Mouse (Mus musculus): ENCODE results near the gene Fgf11. TPM values are rescaled to one million over a fixed set of nuclear protein-coding genes. Genes with fewer than 3 reads are reported as not detected.
A peak's percentile ranks its signal among the peaks of the same experiment; 100 is the strongest.

Fgf11 gene
- 0.97 and 1.1 TPM in 2 replicates for polyA plus RNA-seq (2016; fragmentation: Nextera tagmentation; extraction: Ambion mirVana)

DNA sequence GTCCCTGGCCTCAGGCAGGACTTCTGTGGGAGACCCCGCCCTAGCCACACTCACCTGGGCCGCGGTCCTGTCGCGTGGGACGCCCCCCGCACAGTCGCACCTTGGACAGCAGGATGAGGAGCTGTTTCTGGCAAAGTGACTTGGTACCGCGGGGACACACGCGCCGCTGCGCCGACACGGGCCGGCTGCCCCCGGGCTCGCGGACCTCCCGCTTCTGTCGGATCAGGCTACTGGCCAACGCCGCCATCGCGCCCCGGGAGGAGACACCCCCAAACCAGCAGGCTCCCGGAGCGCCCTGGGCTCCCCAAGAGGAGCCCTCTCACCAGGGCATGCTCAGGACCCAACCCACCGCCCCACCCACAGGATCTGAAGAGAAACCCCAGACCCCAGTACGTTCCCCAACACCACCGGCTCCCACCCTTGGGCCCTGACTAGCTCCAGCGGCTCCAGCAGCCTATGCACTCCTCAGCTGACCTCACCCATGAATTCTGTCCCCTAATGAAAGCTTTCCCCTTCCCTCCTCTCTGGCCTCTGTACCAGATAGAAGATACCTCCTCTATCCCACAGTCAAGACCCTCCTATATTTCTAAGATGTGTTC is at the start of gene Fgf11:
Fgf11 (minus strand) TSS at position 479 of the 599 bp plus-strand sequence.
- 0 out of 2 replicates have a peak, but pooled peaks cover under 1% of the 10 kb centered on the region for H3K9me3 ChIP-seq
- H3K27me3 ChIP-seq (ENCODE audit: insufficient read depth, poor library complexity, severe bottlenecking): peaks cover 96% of the 10 kb centered on the region
- DNase-seq (ENCODE audit: low spot score): no peak
- H3K27ac ChIP-seq: peak within 1 kb of the TSS; percentile 94
- WGBS: 2% methylated on average over 33 of the region's 33 CpGs
- peaks cover 71% of the 10 kb centered on the region for H3K4me1 ChIP-seq
- H3K36me3 ChIP-seq: no peaks in the 10 kb centered on the region
- H3K4me3 ChIP-seq: peak within 1 kb of the TSS; percentile 71

DNA sequence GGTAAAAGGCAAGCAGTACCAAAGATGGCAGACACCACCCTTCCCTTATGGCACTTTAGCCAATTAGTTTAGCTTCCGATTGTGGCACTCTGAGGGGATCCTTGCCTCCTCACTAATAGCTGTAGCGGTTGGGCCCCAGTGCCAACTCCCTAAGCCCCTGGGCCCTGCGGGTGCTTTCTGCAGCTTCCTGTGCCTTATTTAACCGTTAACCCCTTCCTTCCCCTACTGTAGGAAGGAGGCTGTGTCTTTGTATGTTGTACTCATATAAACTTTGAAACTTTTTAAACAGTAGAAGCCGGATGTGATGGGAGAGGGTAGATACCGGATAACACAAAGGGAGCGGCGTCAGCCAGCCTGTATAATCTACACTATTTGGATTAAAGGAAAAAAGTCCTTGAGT is 49.1 kb upstream of the Fgf11 start:
- 75% methylated on average over 8 of the region's 8 CpGs for WGBS
- H3K36me3 ChIP-seq: peaks cover 49% of the 10 kb centered on the region
- no peak for DNase-seq (ENCODE audit: low spot score)
- H3K27me3 ChIP-seq (ENCODE audit: insufficient read depth, poor library complexity, severe bottlenecking): no peaks in the 10 kb centered on the region
- H3K4me3 ChIP-seq: no peak overlapping the region
- no peak overlapping the region for H3K27ac ChIP-seq
- peaks cover 55% of the 10 kb centered on the region for H3K4me1 ChIP-seq
- H3K9me3 ChIP-seq: no peaks in the 10 kb centered on the region

DNA sequence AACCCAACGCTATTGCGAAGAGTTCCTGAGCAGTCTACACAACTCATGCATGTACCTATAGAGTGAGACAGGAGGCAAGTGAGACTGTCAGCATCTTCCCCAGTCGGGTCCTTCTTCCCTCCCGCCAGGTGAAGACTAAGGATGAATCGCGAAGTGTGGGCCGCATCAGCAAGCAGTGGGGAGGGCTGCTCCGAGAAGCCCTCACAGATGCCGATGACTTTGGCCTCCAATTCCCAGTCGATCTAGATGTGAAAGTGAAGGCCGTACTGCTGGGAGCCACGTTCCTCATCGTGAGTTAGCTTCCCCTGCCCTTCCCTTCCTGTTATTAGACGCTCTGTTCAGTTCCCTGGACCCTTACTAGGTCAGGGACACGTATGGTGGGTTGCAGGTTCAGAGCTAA is 48.2 kb upstream of the Fgf11 start:
- Histone ChIP-seq H3K9me3 (no peaks in the 10 kb centered on the region), H3K4me1 (peaks cover 53% of the 10 kb centered on the region), H3K36me3 (peaks cover 49% of the 10 kb centered on the region), H3K27ac (no peak overlapping the region), H3K27me3 (ENCODE audit: insufficient read depth, poor library complexity, severe bottlenecking) (no peaks in the 10 kb centered on the region), H3K4me3 (no peak overlapping the region)
- WGBS: 91% methylated on average over 15 of the region's 15 CpGs
- DNase-seq (ENCODE audit: low spot score): no peak

DNA sequence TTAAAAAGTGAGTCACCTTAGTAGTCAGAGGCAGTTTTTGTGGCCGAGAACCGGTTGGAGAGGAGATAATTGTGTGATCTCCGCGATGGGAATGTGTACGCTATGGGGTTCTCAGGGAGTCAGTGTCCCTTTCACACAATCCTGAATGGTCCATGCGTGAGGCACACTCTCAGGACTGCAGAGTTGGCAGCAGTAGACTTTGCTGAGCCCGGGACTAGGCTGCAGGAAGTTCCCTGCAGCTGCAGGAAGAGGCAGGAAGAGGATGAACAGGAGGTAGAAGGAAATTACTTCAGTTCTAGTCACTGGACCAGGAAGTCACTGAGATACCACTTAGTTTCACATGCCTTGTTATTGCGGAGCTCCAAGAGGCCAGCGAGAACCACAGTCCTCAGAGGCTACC is 47.5 kb upstream of the Fgf11 start:
- 80% methylated on average over 9 of the region's 9 CpGs for WGBS
- no peak for DNase-seq (ENCODE audit: low spot score)
- peaks cover 49% of the 10 kb centered on the region for H3K36me3 ChIP-seq
- no peak overlapping the region for H3K4me3 ChIP-seq
- no peak overlapping the region for H3K27ac ChIP-seq
- no peaks in the 10 kb centered on the region for H3K27me3 ChIP-seq (ENCODE audit: insufficient read depth, poor library complexity, severe bottlenecking)
- H3K4me1 ChIP-seq: peaks cover 49% of the 10 kb centered on the region
- H3K9me3 ChIP-seq: no peaks in the 10 kb centered on the region

DNA sequence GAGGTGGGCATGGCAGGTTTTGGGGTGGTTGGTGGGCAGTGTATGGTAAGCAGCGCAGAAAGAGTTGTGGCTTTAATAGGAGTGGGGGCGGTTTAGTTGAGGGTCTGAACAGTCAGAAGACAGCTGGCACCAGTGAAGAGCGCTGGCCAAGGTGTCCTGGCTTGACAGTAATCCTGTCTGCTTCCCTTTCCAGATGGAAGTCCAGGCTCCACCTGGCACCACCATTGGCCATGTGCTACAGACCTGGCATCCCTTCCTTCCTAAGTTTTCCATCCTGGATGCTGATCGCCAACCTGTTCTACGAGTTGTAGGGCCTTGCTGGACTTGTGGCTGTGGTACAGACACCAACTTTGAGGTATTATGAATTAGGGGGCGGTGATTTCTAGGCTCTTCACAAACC is 46.4 kb upstream of the Fgf11 start:
- peaks cover 49% of the 10 kb centered on the region for H3K36me3 ChIP-seq
- no peaks in the 10 kb centered on the region for H3K27me3 ChIP-seq (ENCODE audit: insufficient read depth, poor library complexity, severe bottlenecking)
- peaks cover 43% of the 10 kb centered on the region for H3K4me1 ChIP-seq
- DNase-seq (ENCODE audit: low spot score): no peak
- H3K4me3 ChIP-seq: peak overlapping the region; percentile 81
- 95% methylated on average over 6 of the region's 6 CpGs for WGBS
- H3K27ac ChIP-seq: no peak overlapping the region
- H3K9me3 ChIP-seq: no peaks in the 10 kb centered on the region

DNA sequence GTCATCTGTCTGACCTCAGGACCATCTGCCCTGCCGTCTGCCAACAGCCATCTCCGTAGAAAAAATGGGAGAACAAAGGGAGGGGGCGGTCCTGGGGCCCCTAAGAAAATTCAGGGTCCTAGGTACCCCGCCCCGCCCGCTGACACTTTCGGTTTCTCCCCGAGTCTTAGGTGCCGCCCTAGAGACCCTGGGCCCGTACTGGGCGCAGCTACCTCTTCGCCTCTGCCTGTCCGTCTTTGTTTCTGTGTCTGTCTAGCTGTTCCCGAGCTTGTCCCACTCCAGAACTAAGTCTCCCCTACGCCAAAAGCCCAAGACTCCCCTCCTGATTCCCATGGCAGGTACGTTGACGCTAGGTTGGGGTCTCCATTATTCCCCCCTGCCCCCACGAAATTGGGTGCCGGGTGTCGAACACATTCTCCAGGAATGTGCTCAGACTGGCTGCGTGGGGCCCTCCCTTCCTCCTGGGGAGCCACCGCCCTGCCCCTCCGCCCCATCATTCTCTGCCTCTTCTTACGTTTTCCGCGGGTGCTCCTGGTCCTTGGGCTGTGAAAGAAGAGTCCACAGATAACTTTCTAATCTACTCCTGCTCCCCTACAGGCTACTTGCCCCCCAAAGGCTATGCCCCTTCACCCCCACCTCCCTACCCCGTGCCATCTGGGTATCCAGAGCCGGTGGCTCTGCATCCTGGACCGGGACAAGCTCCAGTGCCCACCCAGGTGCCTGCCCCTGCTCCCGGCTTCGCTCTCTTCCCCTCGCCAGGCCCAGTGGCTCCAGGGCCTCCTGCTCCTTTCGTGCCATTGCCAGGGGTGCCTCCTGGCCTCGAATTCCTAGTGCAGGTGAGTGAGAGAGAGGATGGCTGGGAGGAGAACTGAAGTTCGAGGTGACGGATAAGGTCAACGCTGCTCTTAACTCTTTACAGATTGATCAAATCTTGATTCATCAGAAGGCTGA is 45.4 kb upstream of the Fgf11 start:
- peak overlapping the region; percentile 81 for H3K4me3 ChIP-seq
- 10% methylated on average over 37 of the region's 37 CpGs for WGBS
- DNase-seq (ENCODE audit: low spot score): no peak
- peaks cover 44% of the 10 kb centered on the region for H3K36me3 ChIP-seq
- no peaks in the 10 kb centered on the region for H3K27me3 ChIP-seq (ENCODE audit: insufficient read depth, poor library complexity, severe bottlenecking)
- H3K27ac ChIP-seq: peak overlapping the region; percentile 98
- H3K4me1 ChIP-seq: peaks cover 42% of the 10 kb centered on the region
- H3K9me3 ChIP-seq: no peaks in the 10 kb centered on the region

DNA sequence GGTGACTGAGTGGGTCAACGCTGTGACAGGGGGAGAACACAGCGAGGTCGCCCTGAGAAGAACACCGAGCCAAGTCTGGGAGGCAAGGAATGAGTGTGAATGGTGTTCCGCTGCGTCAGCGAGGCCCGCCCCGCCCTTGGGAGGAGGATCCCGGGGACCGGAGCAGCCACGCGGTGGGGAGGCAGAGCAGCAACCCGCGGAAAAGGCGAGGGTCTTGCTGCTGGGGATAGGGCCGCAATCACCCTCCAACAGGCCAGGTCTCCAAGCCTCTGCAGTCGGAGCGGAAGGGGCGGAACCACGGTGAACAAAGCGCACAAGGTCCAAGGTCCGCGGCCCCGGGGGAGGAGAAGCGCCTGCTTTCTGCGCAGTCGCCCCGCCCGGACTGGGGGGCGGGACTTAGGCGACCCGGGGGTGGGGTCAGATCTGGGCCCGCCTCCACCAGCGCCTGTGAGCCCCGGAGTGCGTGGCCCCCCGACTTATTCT is 44.6 kb upstream of the Fgf11 start, which contains the start of gene Plscr3:
Plscr3 (plus strand) TSS at position 179 of the 483 bp plus-strand sequence.
- Histone ChIP-seq H3K9me3 (no peaks in the 10 kb centered on the region), H3K27ac (peak within 1 kb of the TSS; percentile 98), H3K27me3 (ENCODE audit: insufficient read depth, poor library complexity, severe bottlenecking) (no peaks in the 10 kb centered on the region), H3K4me1 (peaks cover 42% of the 10 kb centered on the region), H3K4me3 (peak within 1 kb of the TSS; percentile 81), H3K36me3 (peaks cover 36% of the 10 kb centered on the region)
- under 1% methylated on average over 38 of the region's 38 CpGs for WGBS
- DNase-seq (ENCODE audit: low spot score): peak; percentile 97

DNA sequence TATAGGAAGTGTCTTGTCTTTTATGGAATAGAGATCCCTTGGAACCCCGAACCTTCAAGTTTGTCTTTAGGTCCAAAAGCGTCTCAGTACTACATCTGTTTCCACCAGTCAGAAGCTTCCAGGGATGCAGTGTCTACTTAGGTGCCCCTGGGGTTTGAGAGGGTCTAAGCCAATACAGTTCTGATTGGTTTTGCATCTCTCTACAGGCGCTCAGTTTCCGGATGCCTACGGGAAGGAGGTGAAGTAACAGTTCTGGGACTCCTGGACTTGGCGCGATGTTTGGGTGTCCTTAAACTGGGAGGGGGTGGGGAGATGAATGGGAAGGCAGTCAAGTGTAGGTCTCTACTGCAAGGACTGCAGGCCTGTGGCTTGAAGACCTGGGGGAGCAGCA is 37.1 kb upstream of the Fgf11 start:
- DNase-seq (ENCODE audit: low spot score): no peak
- Histone ChIP-seq H3K4me3 (peak overlapping the region; percentile 69), H3K4me1 (peaks cover 56% of the 10 kb centered on the region), H3K27ac (peak overlapping the region; percentile 93), H3K36me3 (peaks cover 2% of the 10 kb centered on the region; the same call in 1 of the 2 replicates), H3K27me3 (ENCODE audit: insufficient read depth, poor library complexity, severe bottlenecking) (peaks cover 33% of the 10 kb centered on the region), H3K9me3 (no peaks in the 10 kb centered on the region)
- WGBS: 1% methylated on average over 7 of the region's 7 CpGs

DNA sequence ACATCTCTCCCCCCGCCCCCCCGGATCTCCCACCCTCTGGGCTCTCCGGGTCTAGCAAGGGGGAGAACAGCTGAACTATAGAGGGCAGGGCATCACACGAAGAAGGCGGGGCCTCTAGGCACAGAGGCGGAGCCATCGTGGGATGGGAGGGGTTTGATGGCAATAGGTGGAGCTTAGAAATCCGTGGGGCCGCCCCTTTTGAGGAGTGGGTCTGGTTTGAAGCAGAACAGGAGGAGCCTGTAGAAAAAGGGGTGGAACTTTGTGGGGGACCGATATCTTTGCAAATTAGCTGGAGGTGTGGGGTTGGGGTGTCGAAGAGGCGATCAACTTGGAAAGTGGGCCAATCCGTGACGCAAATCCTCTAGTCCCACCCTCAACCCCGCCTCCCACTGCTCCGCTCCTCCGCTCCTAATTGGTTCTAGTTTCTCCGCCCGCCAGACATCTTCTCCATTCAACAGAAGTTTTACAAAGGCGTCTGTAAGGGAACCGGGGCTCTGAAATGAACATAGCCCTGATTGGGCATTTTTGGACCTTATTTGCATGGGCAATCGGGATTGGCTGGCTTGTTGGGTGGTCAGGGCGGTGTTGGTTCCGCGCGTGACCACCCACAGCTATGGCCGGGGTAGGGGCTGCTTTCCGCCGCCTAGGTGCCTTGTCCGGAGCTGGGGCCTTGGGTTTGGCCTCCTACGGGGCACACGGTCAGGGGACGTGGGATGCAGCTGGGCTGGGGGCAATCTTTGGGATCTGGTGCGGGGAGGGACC is 36.5 kb upstream of the Fgf11 start, which contains the start of gene Tmem256:
Tmem256 (plus strand) TSS at position 563 of the 762 bp plus-strand sequence.
- WGBS: under 1% methylated on average over 34 of the region's 34 CpGs
- peak; percentile 99 for DNase-seq (ENCODE audit: low spot score)
- H3K36me3 ChIP-seq: peaks cover 7% of the 10 kb centered on the region
- H3K27me3 ChIP-seq (ENCODE audit: insufficient read depth, poor library complexity, severe bottlenecking): peaks cover 39% of the 10 kb centered on the region
- peak within 1 kb of the TSS; percentile 69 for H3K4me3 ChIP-seq
- H3K4me1 ChIP-seq: peaks cover 56% of the 10 kb centered on the region
- peak within 1 kb of the TSS; percentile 93 for H3K27ac ChIP-seq
- H3K9me3 ChIP-seq: no peaks in the 10 kb centered on the region

DNA sequence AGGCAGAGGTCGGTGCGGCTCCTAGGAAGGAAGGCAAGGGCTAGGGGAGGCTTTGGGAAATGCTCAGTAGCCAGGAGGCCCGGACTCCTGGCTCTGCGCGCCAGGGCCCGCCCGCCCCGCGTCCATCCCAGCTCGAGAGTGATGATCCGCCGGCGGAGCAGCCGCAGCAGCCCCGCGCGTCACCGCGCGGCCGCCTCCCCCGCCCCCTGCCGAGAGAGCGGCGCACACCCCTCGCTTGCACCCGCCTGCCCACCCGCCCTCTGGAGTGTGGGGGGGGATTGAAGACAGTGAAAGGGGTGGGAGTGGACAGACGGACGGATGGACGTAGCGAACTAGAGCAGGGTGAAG is 35.9 kb upstream of the Fgf11 start, which contains the start of gene Nlgn2:
Nlgn2 (minus strand) TSS at position 181 of the 348 bp plus-strand sequence.
- Histone ChIP-seq H3K27me3 (ENCODE audit: insufficient read depth, poor library complexity, severe bottlenecking) (peaks cover 45% of the 10 kb centered on the region), H3K36me3 (peaks cover 7% of the 10 kb centered on the region), H3K9me3 (no peaks in the 10 kb centered on the region), H3K4me1 (peaks cover 54% of the 10 kb centered on the region), H3K4me3 (peak within 1 kb of the TSS; percentile 69), H3K27ac (peak within 1 kb of the TSS; percentile 93)
- 0% methylated on average over 32 of the region's 32 CpGs for WGBS
- DNase-seq (ENCODE audit: low spot score): no peak

DNA sequence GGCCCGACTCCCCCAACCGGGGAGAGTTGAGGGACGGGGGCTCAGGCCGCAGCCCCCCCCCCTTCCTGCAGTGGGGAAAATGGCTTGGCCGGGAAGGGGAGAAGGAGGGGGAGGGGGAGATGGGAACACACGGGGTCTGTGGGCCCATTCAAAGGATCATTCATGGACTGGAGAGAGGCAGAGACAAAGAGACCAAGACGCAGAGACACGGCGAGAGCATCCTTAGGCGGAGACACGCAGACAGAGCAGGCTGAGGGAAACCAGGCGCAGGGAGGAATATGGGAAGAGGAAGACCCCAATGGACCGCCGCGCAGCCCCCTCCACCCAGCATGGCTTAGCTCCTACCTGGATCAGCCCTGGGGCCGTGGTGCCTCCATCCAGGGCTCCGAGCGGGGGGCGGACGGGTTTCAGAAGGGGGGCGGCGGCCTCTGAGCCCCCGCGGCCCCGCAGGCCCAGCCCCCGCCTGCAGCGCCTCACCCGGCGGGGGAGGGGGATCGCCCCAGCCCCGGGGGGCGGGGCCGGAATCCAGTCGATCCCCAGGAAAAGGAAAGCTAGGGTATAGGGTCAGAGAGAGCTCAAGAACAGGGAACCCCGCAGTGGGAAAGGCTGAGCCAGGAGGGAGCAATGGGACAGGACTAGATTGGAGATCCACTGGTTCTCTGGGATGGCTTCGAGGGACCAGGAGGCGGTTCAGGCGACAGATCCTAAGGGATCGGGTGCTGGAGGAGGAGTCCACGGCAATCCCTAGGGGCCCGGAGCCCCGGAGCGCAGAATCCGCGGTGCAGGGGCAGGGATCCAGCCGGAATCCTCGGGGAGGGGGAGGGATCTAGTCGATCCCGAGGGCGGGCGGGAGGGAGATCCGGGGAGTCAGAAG is 35.3 kb upstream of the Fgf11 start:
- Histone ChIP-seq H3K9me3 (no peaks in the 10 kb centered on the region), H3K27ac (peak overlapping the region; percentile 93), H3K27me3 (ENCODE audit: insufficient read depth, poor library complexity, severe bottlenecking) (peaks cover 49% of the 10 kb centered on the region), H3K36me3 (peaks cover 7% of the 10 kb centered on the region), H3K4me3 (peak overlapping the region; percentile 69), H3K4me1 (peaks cover 54% of the 10 kb centered on the region)
- DNase-seq (ENCODE audit: low spot score): no peak
- WGBS: under 1% methylated on average over 39 of the region's 52 CpGs

DNA sequence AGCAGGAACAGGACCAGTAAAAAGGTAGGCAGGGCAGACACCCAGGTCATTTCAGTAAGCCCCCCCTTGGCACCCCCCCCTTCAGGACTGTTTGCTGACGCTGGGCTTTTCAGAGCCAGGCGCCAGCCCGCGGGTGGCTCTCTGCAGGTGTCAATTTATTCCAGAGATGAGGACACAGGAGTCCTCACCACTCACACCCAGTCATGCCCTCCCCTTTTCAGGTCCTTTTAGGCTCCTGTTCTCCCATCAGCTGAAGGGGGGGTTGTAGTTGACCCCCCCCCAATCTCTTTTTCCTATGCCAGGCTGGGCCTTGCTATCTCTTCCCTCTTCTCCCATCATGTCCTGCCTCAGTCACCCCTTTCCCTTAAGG is 34.3 kb upstream of the Fgf11 start:
- Histone ChIP-seq H3K4me1 (peaks cover 59% of the 10 kb centered on the region), H3K27me3 (ENCODE audit: insufficient read depth, poor library complexity, severe bottlenecking) (peaks cover 49% of the 10 kb centered on the region), H3K27ac (no peak overlapping the region), H3K4me3 (peak overlapping the region; percentile 69), H3K36me3 (peaks cover 7% of the 10 kb centered on the region), H3K9me3 (no peaks in the 10 kb centered on the region)
- WGBS: 0% methylated on average over 4 of the region's 4 CpGs
- no peak for DNase-seq (ENCODE audit: low spot score)
